Mouse (Mus musculus): ENCODE results near the gene Brsk1.

DNA sequence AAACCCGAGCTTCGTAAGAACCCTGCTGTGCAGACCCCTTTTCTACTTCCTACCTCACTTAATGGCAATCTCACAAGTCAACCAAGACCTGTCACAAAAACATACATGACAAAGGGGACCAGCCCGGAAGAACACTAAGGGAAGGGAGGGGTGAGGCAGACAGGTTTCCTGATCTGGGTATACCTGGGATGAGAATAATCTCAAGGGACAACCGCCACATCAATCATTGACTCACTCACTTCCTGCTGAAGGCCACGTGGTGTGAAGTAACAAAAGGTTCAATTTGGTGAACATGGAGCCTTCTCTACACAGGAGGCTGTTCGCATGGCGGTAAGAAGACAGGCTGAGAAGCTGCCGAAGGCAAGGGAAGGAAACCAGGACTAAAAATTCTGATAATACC is 38.8 kb upstream of the Brsk1 start:
- TF ChIP-seq CTCF (IDR thresholded peaks at IDR 0.05; ENCODE audit: borderline replicate concordance, insufficient read depth, low read length) (no peak), POLR2A (IDR thresholded peaks at IDR 0.05; ENCODE audit: low read depth, low read length) (no peak)

Data from embryonic fibroblast, embryonic 13.5 days (primary cell).